Comparison of ENCODE assay signal across 21 mouse cellular contexts in genomic region chr8:46992579-46992978, GRCm38 (mm10). TPM values are rescaled to one million over a fixed set of nuclear protein-coding genes. Genes with fewer than 3 reads are reported as not detected.
DNase-seq lines count a peak whose midpoint lies in the region; ATAC-seq and TF ChIP-seq lines count a peak whose summit lies in the region.
"Had no signal": no experiment of that assay in that cellular context is flagged by ENCODE, and none has a peak within 500 bp of the region (broad histone marks: within the 10 kb centered on the region; RNA-seq: fewer than 3 reads in every experiment).

No protein-coding gene starts in this region.

- H3K4me1 ChIP-seq in midbrain, postnatal 0 days (ENCODE audit: insufficient read depth, low read length) = 0 out of 2 replicates have a peak, but pooled peaks cover 2% of the 10 kb centered on the region
- H3K4me1 ChIP-seq in liver, embryonic 11.5 days (replicated peaks; ENCODE audit: control insufficient read depth, insufficient read depth, low read length) = no peaks in the 10 kb centered on the region

- no peak overlapping the region for H3K27ac ChIP-seq in midbrain, postnatal 0 days (ENCODE audit: low read depth, low read length)
- H3K27ac ChIP-seq in liver, embryonic 11.5 days (ENCODE audit: low read depth, low read length) = no peak overlapping the region
- H3K27ac ChIP-seq: embryonic facial prominence, embryonic 12.5 days; hindbrain, embryonic 14.5 days; kidney, postnatal 0 days; layer of hippocampus, adult 2 months; limb, embryonic 15.5 days; stomach, postnatal 0 days had no signal

- no peaks in the 10 kb centered on the region for H3K36me3 ChIP-seq in midbrain, postnatal 0 days (ENCODE audit: insufficient read depth, low read length)
- no peaks in the 10 kb centered on the region for H3K36me3 ChIP-seq in liver, embryonic 11.5 days (ENCODE audit: control insufficient read depth, insufficient read depth, low read length)
- H3K36me3 ChIP-seq: embryonic facial prominence, embryonic 12.5 days; limb, embryonic 15.5 days had no signal

- DNase-seq in thymus, postnatal 14 days = peak; percentile 23
- DNase-seq in thymus, adult 18-20 months = no peak
- DNase-seq in T-cell, adult 2 months (ENCODE audit: low spot score) = peak; percentile 57
- DNase-seq in thymus, postnatal 36 days = peak; percentile 14 to 19
- DNase-seq in midbrain, postnatal 0 days (ENCODE audit: low spot score) = no peak
- no peak for DNase-seq in adrenal gland, postnatal 25 days
- DNase-seq in liver, embryonic 11.5 days (ENCODE audit: low spot score) = no peak
- DNase-seq: adrenal gland, postnatal 14 days; cerebellum, adult 2 months; gastrocnemius, postnatal 10 days; kidney, adult 11 months; liver, postnatal 0 days; lung, postnatal 14 days; retina, postnatal 1 day had no signal

- peak; percentile 47 for ATAC-seq in megakaryocyte, adult 5-6 weeks (ENCODE audit: poor library complexity, severe bottlenecking)
- ATAC-seq in midbrain, postnatal 0 days (ENCODE audit: low FRiP score) = no peak
- ATAC-seq in liver, embryonic 11.5 days (replicated peaks; ENCODE audit: low FRiP score) = no peak
- ATAC-seq: liver, postnatal 0 days had no signal

- no peak for TF ChIP-seq CTCF in midbrain, postnatal 0 days (IDR thresholded peaks at IDR 0.05)

- WGBS in midbrain, postnatal 0 days = 93% methylated on average over 9 of the region's 9 CpGs
- 82% methylated on average over 9 of the region's 9 CpGs for WGBS in liver, embryonic 11.5 days

- no peak overlapping the region for H3K9ac ChIP-seq in midbrain, postnatal 0 days (replicated peaks; ENCODE audit: low read length, poor library complexity, severe bottlenecking)
- no peak overlapping the region for H3K9ac ChIP-seq in liver, embryonic 11.5 days (ENCODE audit: low read depth, low read length)
- H3K9ac ChIP-seq: embryonic facial prominence, embryonic 12.5 days; hindbrain, embryonic 14.5 days; limb, embryonic 15.5 days; liver, postnatal 0 days had no signal

- H3K4me2 ChIP-seq in midbrain, postnatal 0 days (ENCODE audit: low read depth, low read length, poor library complexity, severe bottlenecking) = no peak overlapping the region
- no peak overlapping the region for H3K4me2 ChIP-seq in liver, embryonic 11.5 days
- H3K4me2 ChIP-seq: embryonic facial prominence, embryonic 12.5 days; hindbrain, embryonic 14.5 days; limb, embryonic 15.5 days had no signal

- H3K27me3 ChIP-seq in midbrain, postnatal 0 days (ENCODE audit: insufficient read depth, low read length) = no peaks in the 10 kb centered on the region
- no peaks in the 10 kb centered on the region for H3K27me3 ChIP-seq in liver, embryonic 11.5 days (replicated peaks; ENCODE audit: control insufficient read depth, insufficient read depth, low read length)
- H3K27me3 ChIP-seq: embryonic facial prominence, embryonic 12.5 days; limb, embryonic 15.5 days had no signal

- H3K9me3 ChIP-seq in midbrain, postnatal 0 days (ENCODE audit: low read length) = no peaks in the 10 kb centered on the region
- H3K9me3 ChIP-seq in liver, embryonic 11.5 days (ENCODE audit: control insufficient read depth, low read length) = no peaks in the 10 kb centered on the region
- H3K9me3 ChIP-seq: embryonic facial prominence, embryonic 12.5 days; limb, embryonic 15.5 days had no signal

- no peak overlapping the region for H3K4me3 ChIP-seq in midbrain, postnatal 0 days (ENCODE audit: low read depth, low read length)
- no peak overlapping the region for H3K4me3 ChIP-seq in liver, embryonic 11.5 days (ENCODE audit: low read depth, low read length)
- H3K4me3 ChIP-seq: embryonic facial prominence, embryonic 12.5 days; layer of hippocampus, adult 2 months; limb, embryonic 15.5 days had no signal

RNA-seq across cellular contexts. Expression of gene Enpp6, which starts 5.9 kb away (rescaled TPM):
- total RNA-seq in megakaryocyte, adult 5-6 weeks (2015) = not detected in 2 replicates
- total RNA-seq in megakaryocyte, adult 5-6 weeks (2017) = 0.20 TPM in 1 of 2 replicates, not detected in the other
- 1.9 and 2.1 TPM in 2 replicates for total RNA-seq in midbrain, postnatal 0 days (2014; rRNA removed)
- 0.48 and 0.80 TPM in 2 replicates for polyA plus RNA-seq in midbrain, postnatal 0 days (2015; fragmentation: Nextera tagmentation; extraction: Ambion mirVana)
- 2.6 and 5.8 TPM in 2 replicates for total RNA-seq in adrenal gland, postnatal 25 days (2021)
- 0.15 and 0.71 TPM in 2 replicates for polyA plus RNA-seq in liver, embryonic 11.5 days (2014; fragmentation: Nextera tagmentation; extraction: Ambion mirVana)

Comparison
In these comparisons a context has a peak if more than half of its experiments do, and no peak if none do; other contexts are left out.
1. DNase-seq: peak in thymus, postnatal 14 days (single experiment), T-cell, adult 2 months (single experiment) and thymus, postnatal 36 days (2 of 2); none in thymus, adult 18-20 months (0 of 2), midbrain, postnatal 0 days (single experiment), adrenal gland, postnatal 25 days (single experiment) and liver, embryonic 11.5 days (single experiment).